Mouse (Mus musculus): ENCODE results near the gene Tagap1.
"Not testable (repeated sequence)": the region's sequence is repeated elsewhere in the genome, so short reads cannot be mapped to it uniquely, and the experiment has no call there.

GRCm38 (mm10) chr17:6948769-6949228 lies 12.2 kb downstream of the Tagap1 start:
- not testable (repeated sequence) for TF ChIP-seq POLR2A (IDR thresholded peaks at IDR 0.05; ENCODE audit: insufficient read depth, low read depth, low read length); CTCF (IDR thresholded peaks at IDR 0.05)

Measured in heart, adult 2 months (tissue).